Mouse (Mus musculus): ENCODE data around the gene 2610002M06Rik. TPM values are rescaled to one million over a fixed set of nuclear protein-coding genes. Genes with fewer than 3 reads are reported as not detected.

2610002M06Rik gene
- polyA plus RNA-seq (2012; rRNA removed): 18.8 and 19.4 TPM in 2 replicates

- DNase-seq: peak; percentile 83 to 86
- H3K4me1 ChIP-seq (ENCODE audit: control insufficient read depth, insufficient read depth, low read length): no peaks in the 10 kb centered on the region
- TF ChIP-seq CTCF (IDR thresholded peaks at IDR 0.05; ENCODE audit: borderline replicate concordance, insufficient read depth, low read depth, low read length) (peak; percentile 64), POLR2A (IDR thresholded peaks at IDR 0.05; ENCODE audit: borderline replicate concordance, insufficient read depth, low read length) (no peak)
- H3K27ac ChIP-seq (ENCODE audit: insufficient read depth, low read length): peak within 1 kb of the TSS; percentile 30; the same call in 1 of the 2 replicates
- 16% methylated on average over 26 of the region's 28 CpGs for WGBS
- H3K27me3 ChIP-seq (ENCODE audit: control insufficient read depth, insufficient read depth, low read length): no peaks in the 10 kb centered on the region
- peak within 1 kb of the TSS; percentile 85 for H3K4me3 ChIP-seq (replicated peaks; ENCODE audit: insufficient read depth, low read depth, low read length)
Measured at GRCm38 (mm10) chrX:107816218-107816554, at the start of gene 2610002M06Rik. 2610002M06Rik (minus strand) TSS chrX:107816334.

- 14% methylated on average over 4 of the region's 4 CpGs for WGBS
- DNase-seq: no peak
- no peak for TF ChIP-seq POLR2A (IDR thresholded peaks at IDR 0.05; ENCODE audit: borderline replicate concordance, insufficient read depth, low read length)
- no peak for TF ChIP-seq CTCF (IDR thresholded peaks at IDR 0.05; ENCODE audit: borderline replicate concordance, insufficient read depth, low read depth, low read length)
Measured at GRCm38 (mm10) chrX:107858165-107858564, 42.0 kb upstream of the 2610002M06Rik start.

GRCm38 (mm10) chrX:107816726-107817125 is 592 bp upstream of the 2610002M06Rik start:
- DNase-seq: no peak
- Histone ChIP-seq H3K27ac (ENCODE audit: insufficient read depth, low read length) (no peak overlapping the region), H3K4me1 (ENCODE audit: control insufficient read depth, insufficient read depth, low read length) (no peaks in the 10 kb centered on the region), H3K27me3 (ENCODE audit: control insufficient read depth, insufficient read depth, low read length) (no peaks in the 10 kb centered on the region), H3K4me3 (replicated peaks; ENCODE audit: insufficient read depth, low read depth, low read length) (no peak overlapping the region)
- TF ChIP-seq POLR2A (IDR thresholded peaks at IDR 0.05; ENCODE audit: borderline replicate concordance, insufficient read depth, low read length): no peak
- TF ChIP-seq CTCF (IDR thresholded peaks at IDR 0.05; ENCODE audit: borderline replicate concordance, insufficient read depth, low read depth, low read length): no peak
- WGBS: 86% methylated on average over 6 of the region's 6 CpGs

More at GRCm38 (mm10) chrX:107858165-107858564, 42.0 kb upstream of the 2610002M06Rik start:
- H3K27ac ChIP-seq (ENCODE audit: insufficient read depth, low read length): no peak overlapping the region
- H3K4me1 ChIP-seq (ENCODE audit: control insufficient read depth, insufficient read depth, low read length): no peaks in the 10 kb centered on the region
- H3K27me3 ChIP-seq (ENCODE audit: control insufficient read depth, insufficient read depth, low read length): no peaks in the 10 kb centered on the region
- H3K4me3 ChIP-seq (replicated peaks; ENCODE audit: insufficient read depth, low read depth, low read length): no peak overlapping the region

- Histone ChIP-seq H3K27ac (ENCODE audit: insufficient read depth, low read length) (peak overlapping the region; percentile 30; the same call in 1 of the 2 replicates), H3K27me3 (ENCODE audit: control insufficient read depth, insufficient read depth, low read length) (no peaks in the 10 kb centered on the region), H3K4me3 (replicated peaks; ENCODE audit: insufficient read depth, low read depth, low read length) (peak overlapping the region; percentile 85), H3K4me1 (ENCODE audit: control insufficient read depth, insufficient read depth, low read length) (no peaks in the 10 kb centered on the region)
- DNase-seq: peak; percentile 63 to 72
- no peak for TF ChIP-seq POLR2A (IDR thresholded peaks at IDR 0.05; ENCODE audit: borderline replicate concordance, insufficient read depth, low read length)
- TF ChIP-seq CTCF (IDR thresholded peaks at IDR 0.05; ENCODE audit: borderline replicate concordance, insufficient read depth, low read depth, low read length): no peak
- WGBS: 12% methylated on average over 32 of the region's 32 CpGs
Measured at GRCm38 (mm10) chrX:107815502-107816217, 474 bp downstream of the 2610002M06Rik start.

GRCm38 (mm10) chrX:107812120-107812519 is 4.0 kb downstream of the 2610002M06Rik start:
- Histone ChIP-seq H3K4me3 (replicated peaks; ENCODE audit: insufficient read depth, low read depth, low read length) (no peak overlapping the region), H3K27ac (ENCODE audit: insufficient read depth, low read length) (no peak overlapping the region), H3K27me3 (ENCODE audit: control insufficient read depth, insufficient read depth, low read length) (no peaks in the 10 kb centered on the region), H3K4me1 (ENCODE audit: control insufficient read depth, insufficient read depth, low read length) (no peaks in the 10 kb centered on the region)
- no peak for TF ChIP-seq POLR2A (IDR thresholded peaks at IDR 0.05; ENCODE audit: borderline replicate concordance, insufficient read depth, low read length)
- no peak for TF ChIP-seq CTCF (IDR thresholded peaks at IDR 0.05; ENCODE audit: borderline replicate concordance, insufficient read depth, low read depth, low read length)
- DNase-seq: no peak

- Histone ChIP-seq H3K4me1 (ENCODE audit: control insufficient read depth, insufficient read depth, low read length) (no peaks in the 10 kb centered on the region), H3K4me3 (replicated peaks; ENCODE audit: insufficient read depth, low read depth, low read length) (no peak overlapping the region), H3K27ac (ENCODE audit: insufficient read depth, low read length) (no peak overlapping the region), H3K27me3 (ENCODE audit: control insufficient read depth, insufficient read depth, low read length) (no peaks in the 10 kb centered on the region)
- DNase-seq: no peak
- 100% methylated on average over 2 of the region's 2 CpGs for WGBS
- TF ChIP-seq POLR2A (IDR thresholded peaks at IDR 0.05; ENCODE audit: borderline replicate concordance, insufficient read depth, low read length) (no peak), CTCF (IDR thresholded peaks at IDR 0.05; ENCODE audit: borderline replicate concordance, insufficient read depth, low read depth, low read length) (no peak)
Measured at GRCm38 (mm10) chrX:107796919-107797318, 19.2 kb downstream of the 2610002M06Rik start.

GRCm38 (mm10) chrX:107795785-107796184 is 20.3 kb downstream of the 2610002M06Rik start:
- WGBS: 72% methylated on average over 1 of the region's 1 CpGs
- Histone ChIP-seq H3K27ac (ENCODE audit: insufficient read depth, low read length) (no peak overlapping the region), H3K4me1 (ENCODE audit: control insufficient read depth, insufficient read depth, low read length) (no peaks in the 10 kb centered on the region), H3K4me3 (replicated peaks; ENCODE audit: insufficient read depth, low read depth, low read length) (no peak overlapping the region), H3K27me3 (ENCODE audit: control insufficient read depth, insufficient read depth, low read length) (no peaks in the 10 kb centered on the region)
- DNase-seq: no peak
- TF ChIP-seq POLR2A (IDR thresholded peaks at IDR 0.05; ENCODE audit: borderline replicate concordance, insufficient read depth, low read length): no peak
- no peak for TF ChIP-seq CTCF (IDR thresholded peaks at IDR 0.05; ENCODE audit: borderline replicate concordance, insufficient read depth, low read depth, low read length)

- no peak for DNase-seq
- Histone ChIP-seq H3K27ac (ENCODE audit: insufficient read depth, low read length) (no peak within 1 kb of the TSS), H3K4me3 (replicated peaks; ENCODE audit: insufficient read depth, low read depth, low read length) (no peak within 1 kb of the TSS), H3K4me1 (ENCODE audit: control insufficient read depth, insufficient read depth, low read length) (no peaks in the 10 kb centered on the region), H3K27me3 (ENCODE audit: control insufficient read depth, insufficient read depth, low read length) (no peaks in the 10 kb centered on the region)
- TF ChIP-seq POLR2A (IDR thresholded peaks at IDR 0.05; ENCODE audit: borderline replicate concordance, insufficient read depth, low read length) (no peak), CTCF (IDR thresholded peaks at IDR 0.05; ENCODE audit: borderline replicate concordance, insufficient read depth, low read depth, low read length) (no peak)
- WGBS: 94% methylated on average over 1 of the region's 1 CpGs
Measured at GRCm38 (mm10) chrX:107792290-107792689, 23.8 kb downstream of the 2610002M06Rik start, which contains the start of gene Tent5d. Tent5d (plus strand) TSS chrX:107792590.

Data from cerebellum, adult 2 months (tissue).